ENCODE assay signal across 16 mouse cellular contexts in the genomic region with DNA sequence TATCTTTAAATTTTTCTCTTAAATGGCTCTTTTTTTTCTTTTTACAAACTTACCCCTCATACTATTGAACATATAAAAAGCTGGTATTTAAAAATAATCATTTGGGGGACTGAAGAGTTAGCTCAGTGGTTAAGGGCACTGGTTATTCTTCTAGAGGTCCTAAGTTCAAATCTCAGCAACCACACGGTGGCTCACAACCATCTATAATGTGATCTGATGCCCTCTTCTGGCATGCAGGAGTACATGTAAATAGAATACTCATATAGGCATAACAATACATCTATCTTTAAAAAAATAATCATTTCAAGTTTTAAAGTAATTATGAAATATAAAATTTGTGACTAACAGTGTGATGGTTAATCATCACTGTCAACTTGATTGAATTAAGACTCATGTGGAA.
"Had no signal": no experiment of that assay in that cellular context is flagged by ENCODE, and none has a peak within 500 bp of the region (broad histone marks: within the 10 kb centered on the region; RNA-seq: fewer than 3 reads in every experiment).

No protein-coding gene starts in this region.

- H3K4me1 ChIP-seq: neural tube, embryonic 13.5 days; neural tube, embryonic 15.5 days; stomach, embryonic 15.5 days had no signal

- H3K27me3 ChIP-seq: neural tube, embryonic 13.5 days; neural tube, embryonic 15.5 days; stomach, embryonic 15.5 days had no signal

- H3K27ac ChIP-seq: neural tube, embryonic 13.5 days; neural tube, embryonic 15.5 days; stomach, embryonic 15.5 days; stomach, postnatal 0 days had no signal

- H3K4me3 ChIP-seq: neural tube, embryonic 13.5 days; neural tube, embryonic 15.5 days; stomach, embryonic 15.5 days had no signal

- DNase-seq: retina, postnatal 1 day; right cerebral cortex, adult 18-20 months; right cerebral cortex, postnatal 14 days; right cerebral cortex, postnatal 25 days; right cerebral cortex, postnatal 4 days; spleen, adult 18-20 months; thymus, adult 18-20 months; thymus, adult 2 months; thymus, postnatal 14 days; thymus, postnatal 25 days; thymus, postnatal 36 days; thymus, postnatal 4 days had no signal

- H3K4me2 ChIP-seq: neural tube, embryonic 13.5 days; neural tube, embryonic 15.5 days; stomach, embryonic 15.5 days had no signal

- H3K36me3 ChIP-seq: neural tube, embryonic 13.5 days; neural tube, embryonic 15.5 days; stomach, embryonic 15.5 days had no signal

- H3K9me3 ChIP-seq: neural tube, embryonic 13.5 days; neural tube, embryonic 15.5 days; stomach, embryonic 15.5 days had no signal

- H3K9ac ChIP-seq: neural tube, embryonic 13.5 days; neural tube, embryonic 15.5 days; stomach, embryonic 15.5 days had no signal
